Mouse (Mus musculus): Measurements from ENCODE around the gene Gapdhs. TPM values are rescaled to one million over a fixed set of nuclear protein-coding genes. Genes with fewer than 3 reads are reported as not detected.
A peak's percentile ranks its signal among the peaks of the same experiment; 100 is the strongest.

Gapdhs gene
- polyA plus RNA-seq, 1 experiment from 2014 or later = 0.46 TPM

DNA sequence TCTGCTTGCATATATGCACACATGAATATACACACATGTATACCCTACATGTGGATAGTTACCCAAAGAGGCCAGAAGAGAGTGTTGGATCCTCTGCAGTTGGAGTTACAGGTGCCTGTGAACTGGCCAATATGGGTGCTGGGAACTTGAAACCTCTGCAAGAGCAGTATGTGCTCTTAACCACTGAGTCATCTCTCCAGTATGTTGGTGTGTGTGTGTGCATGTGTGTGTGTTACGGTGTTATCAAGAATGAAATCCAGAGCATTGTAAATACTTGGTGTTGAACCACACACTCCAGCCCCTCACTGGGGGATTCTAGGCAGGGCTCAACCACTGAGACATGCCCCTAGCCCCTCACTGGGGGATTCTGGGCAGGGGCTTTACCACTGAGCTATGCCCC is 36.0 kb downstream of the Gapdhs start:
- no peaks in the 10 kb centered on the region for H3K27me3 ChIP-seq
- H3K4me2 ChIP-seq = no peak overlapping the region
- no peak overlapping the region for H3K4me3 ChIP-seq
- H3K9ac ChIP-seq = no peak overlapping the region
- no peaks in the 10 kb centered on the region for H3K4me1 ChIP-seq
- no peak for ATAC-seq (ENCODE audit: borderline replicate concordance, extremely low read depth, low FRiP score, low TSS enrichment)
- no peaks in the 10 kb centered on the region for H3K36me3 ChIP-seq
- no peak overlapping the region for H3K27ac ChIP-seq
- WGBS = 63% methylated on average over 1 of the region's 1 CpGs
- no peaks in the 10 kb centered on the region for H3K9me3 ChIP-seq

- H3K27me3 ChIP-seq = no peaks in the 10 kb centered on the region
- H3K9me3 ChIP-seq = no peaks in the 10 kb centered on the region
- no peak for ATAC-seq (ENCODE audit: borderline replicate concordance, extremely low read depth, low FRiP score, low TSS enrichment)
- WGBS = 38% methylated on average over 8 of the region's 8 CpGs
- no peak overlapping the region for H3K27ac ChIP-seq
- H3K4me3 ChIP-seq = no peak overlapping the region
- H3K4me2 ChIP-seq = no peak overlapping the region
- H3K4me1 ChIP-seq = no peaks in the 10 kb centered on the region
- H3K9ac ChIP-seq = no peak overlapping the region
- H3K36me3 ChIP-seq = no peaks in the 10 kb centered on the region
Measured at GRCm38 (mm10) chr7:30706214-30706882, 37.1 kb downstream of the Gapdhs start.

- Histone ChIP-seq H3K27me3 (no peaks in the 10 kb centered on the region), H3K9ac (no peak within 1 kb of the TSS), H3K36me3 (no peaks in the 10 kb centered on the region), H3K4me1 (peaks cover 10% of the 10 kb centered on the region), H3K4me3 (no peak within 1 kb of the TSS), H3K4me2 (no peak within 1 kb of the TSS), H3K27ac (no peak within 1 kb of the TSS), H3K9me3 (no peaks in the 10 kb centered on the region)
- WGBS = 29% methylated on average over 9 of the region's 9 CpGs
- no peak for ATAC-seq (ENCODE audit: borderline replicate concordance, extremely low read depth, low FRiP score, low TSS enrichment)
Measured at GRCm38 (mm10) chr7:30698589-30698988, 44.9 kb downstream of the Gapdhs start, which contains the start of gene 2200002J24Rik. 2200002J24Rik (plus strand) TSS chr7:30698926.

DNA sequence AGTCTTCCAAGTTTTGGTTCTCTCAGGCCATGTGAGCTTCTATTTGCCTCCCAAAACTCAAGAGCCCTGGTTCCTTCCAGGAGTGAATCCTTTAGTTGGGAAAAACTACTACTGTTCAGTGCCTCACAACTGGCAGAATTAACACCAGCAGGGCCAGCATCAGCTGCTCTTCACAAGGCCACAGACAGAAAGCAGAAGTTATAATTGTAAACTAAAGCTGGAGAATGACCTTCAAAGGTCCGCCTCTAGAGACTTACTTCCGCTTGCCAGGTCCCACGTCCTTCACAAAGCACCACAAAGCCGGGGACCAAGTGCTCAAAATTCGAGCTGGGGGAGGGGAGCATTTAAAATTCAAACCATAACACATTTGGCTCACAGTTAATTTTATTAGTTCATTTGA is 45.4 kb downstream of the Gapdhs start:
- no peaks in the 10 kb centered on the region for H3K9me3 ChIP-seq
- peaks cover 10% of the 10 kb centered on the region for H3K4me1 ChIP-seq
- ATAC-seq (ENCODE audit: borderline replicate concordance, extremely low read depth, low FRiP score, low TSS enrichment) = no peak
- H3K36me3 ChIP-seq = no peaks in the 10 kb centered on the region
- no peak overlapping the region for H3K4me2 ChIP-seq
- no peak overlapping the region for H3K9ac ChIP-seq
- H3K27ac ChIP-seq = no peak overlapping the region
- H3K27me3 ChIP-seq = no peaks in the 10 kb centered on the region
- 53% methylated on average over 5 of the region's 5 CpGs for WGBS
- no peak overlapping the region for H3K4me3 ChIP-seq

DNA sequence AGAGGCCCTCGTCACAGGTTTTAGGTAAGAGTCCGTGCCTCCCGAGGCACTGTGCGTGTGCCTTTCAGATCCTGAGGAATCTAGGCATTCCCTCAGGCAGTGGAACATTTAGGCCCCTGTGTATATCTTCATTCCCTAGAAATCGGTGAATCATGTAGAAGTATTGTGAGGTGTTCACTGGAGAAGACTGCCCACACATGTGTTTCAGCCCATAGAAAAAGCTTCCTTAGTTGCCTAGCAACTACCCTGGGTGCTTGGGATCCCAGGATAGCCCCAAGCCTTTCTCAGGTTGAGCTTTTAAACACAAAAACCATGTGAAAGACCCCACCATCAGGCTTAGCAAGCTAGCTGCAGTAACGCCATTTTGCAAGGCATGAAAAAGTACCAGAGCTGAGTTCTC is 55.2 kb downstream of the Gapdhs start:
- Histone ChIP-seq H3K4me2 (no peak overlapping the region), H3K27ac (peak overlapping the region; percentile 8; the same call in 1 of the 2 replicates), H3K36me3 (no peaks in the 10 kb centered on the region), H3K4me1 (no peaks in the 10 kb centered on the region), H3K9me3 (no peaks in the 10 kb centered on the region), H3K4me3 (no peak overlapping the region), H3K9ac (no peak overlapping the region), H3K27me3 (peaks cover 6% of the 10 kb centered on the region)
- no peak for ATAC-seq (ENCODE audit: borderline replicate concordance, extremely low read depth, low FRiP score, low TSS enrichment)
- WGBS = 63% methylated on average over 6 of the region's 6 CpGs

- no peaks in the 10 kb centered on the region for H3K36me3 ChIP-seq
- H3K9me3 ChIP-seq = no peaks in the 10 kb centered on the region
- ATAC-seq (ENCODE audit: borderline replicate concordance, extremely low read depth, low FRiP score, low TSS enrichment) = no peak
- H3K4me1 ChIP-seq = no peaks in the 10 kb centered on the region
- 63% methylated on average over 2 of the region's 2 CpGs for WGBS
- H3K9ac ChIP-seq = no peak overlapping the region
- no peak overlapping the region for H3K27ac ChIP-seq
- H3K4me2 ChIP-seq = no peak overlapping the region
- H3K27me3 ChIP-seq = peaks cover 6% of the 10 kb centered on the region
- no peak overlapping the region for H3K4me3 ChIP-seq
Measured at GRCm38 (mm10) chr7:30683425-30683824, 60.1 kb downstream of the Gapdhs start.

- Histone ChIP-seq H3K9me3 (no peaks in the 10 kb centered on the region), H3K4me2 (no peak overlapping the region), H3K36me3 (no peaks in the 10 kb centered on the region), H3K27ac (no peak overlapping the region), H3K4me3 (no peak overlapping the region), H3K9ac (no peak overlapping the region), H3K4me1 (no peaks in the 10 kb centered on the region), H3K27me3 (no peaks in the 10 kb centered on the region)
- ATAC-seq (ENCODE audit: borderline replicate concordance, extremely low read depth, low FRiP score, low TSS enrichment) = no peak
- WGBS = 38% methylated on average over 5 of the region's 5 CpGs
Measured at GRCm38 (mm10) chr7:30681897-30682296, 61.6 kb downstream of the Gapdhs start.

Other genes starting within 250 kb of the Gapdhs start
- gene Arhgap33, start 208.6 kb downstream of the Gapdhs start, polyA plus RNA-seq (2015; fragmentation: Nextera tagmentation; extraction: Ambion mirVana) = 7.7 and 9.3 TPM in 2 replicates
- 32.1 and 33.6 TPM in 2 replicates for gene Hspb6, start 191.5 kb downstream of the Gapdhs start, polyA plus RNA-seq (2015; fragmentation: Nextera tagmentation; extraction: Ambion mirVana)
- 13.2 and 18.3 TPM in 2 replicates for gene Proser3, start 191.4 kb downstream of the Gapdhs start, polyA plus RNA-seq (2015; fragmentation: Nextera tagmentation; extraction: Ambion mirVana)
- 36.0 and 38.8 TPM in 2 replicates for gene Lin37, start 183.8 kb downstream of the Gapdhs start, polyA plus RNA-seq (2015; fragmentation: Nextera tagmentation; extraction: Ambion mirVana)
- 99.0 TPM in 2 replicates for gene U2af1l4, start 180.4 kb downstream of the Gapdhs start, polyA plus RNA-seq (2015; fragmentation: Nextera tagmentation; extraction: Ambion mirVana)
- 13.0 and 15.1 TPM in 2 replicates for gene Gm49396, start 180.3 kb downstream of the Gapdhs start, polyA plus RNA-seq (2015; fragmentation: Nextera tagmentation; extraction: Ambion mirVana)
- gene Psenen, start 180.1 kb downstream of the Gapdhs start, polyA plus RNA-seq (2015; fragmentation: Nextera tagmentation; extraction: Ambion mirVana) = 119 and 124 TPM in 2 replicates
- gene Igflr1, start 178.3 kb downstream of the Gapdhs start, polyA plus RNA-seq (2015; fragmentation: Nextera tagmentation; extraction: Ambion mirVana) = 4.6 and 5.0 TPM in 2 replicates
- 8.4 and 10.0 TPM in 2 replicates for gene Kmt2b, start 155.0 kb downstream of the Gapdhs start, polyA plus RNA-seq (2015; fragmentation: Nextera tagmentation; extraction: Ambion mirVana)
- 2.3 and 3.7 TPM in 2 replicates for gene Zbtb32, start 144.8 kb downstream of the Gapdhs start, polyA plus RNA-seq (2015; fragmentation: Nextera tagmentation; extraction: Ambion mirVana)
- 0.88 and 1.4 TPM in 2 replicates for gene Upk1a, start 130.8 kb downstream of the Gapdhs start, polyA plus RNA-seq (2015; fragmentation: Nextera tagmentation; extraction: Ambion mirVana)
- 867 and 890 TPM in 2 replicates for gene Cox6b1, start 117.5 kb downstream of the Gapdhs start, polyA plus RNA-seq (2015; fragmentation: Nextera tagmentation; extraction: Ambion mirVana)
- not detected in 2 replicates for gene Etv2, start 107.8 kb downstream of the Gapdhs start, polyA plus RNA-seq (2015; fragmentation: Nextera tagmentation; extraction: Ambion mirVana)
- 126 and 130 TPM in 2 replicates for gene Rbm42, start 93.4 kb downstream of the Gapdhs start, polyA plus RNA-seq (2015; fragmentation: Nextera tagmentation; extraction: Ambion mirVana)
- gene Haus5, start 78.7 kb downstream of the Gapdhs start, polyA plus RNA-seq (2015; fragmentation: Nextera tagmentation; extraction: Ambion mirVana) = 61.9 and 62.6 TPM in 2 replicates
- not detected in 2 replicates for gene Pmis2, start 72.1 kb downstream of the Gapdhs start, polyA plus RNA-seq (2015; fragmentation: Nextera tagmentation; extraction: Ambion mirVana)
- 0.96 TPM in 1 of 2 replicates, not detected in the other for gene 2200002J24Rik, start 44.8 kb downstream of the Gapdhs start, polyA plus RNA-seq (2015; fragmentation: Nextera tagmentation; extraction: Ambion mirVana)
- gene Atp4a, start 31.5 kb downstream of the Gapdhs start, polyA plus RNA-seq (2015; fragmentation: Nextera tagmentation; extraction: Ambion mirVana) = 0.40 and 0.41 TPM in 2 replicates
- gene Tmem147, start 14.1 kb downstream of the Gapdhs start, polyA plus RNA-seq (2015; fragmentation: Nextera tagmentation; extraction: Ambion mirVana) = 153 and 159 TPM in 2 replicates
- gene Sbsn, start 7.8 kb upstream of the Gapdhs start, polyA plus RNA-seq (2015; fragmentation: Nextera tagmentation; extraction: Ambion mirVana) = 1.4 and 1.8 TPM in 2 replicates
- gene Dmkn, start 20.1 kb upstream of the Gapdhs start, polyA plus RNA-seq (2015; fragmentation: Nextera tagmentation; extraction: Ambion mirVana) = 5.4 and 5.9 TPM in 2 replicates
- 2.4 and 5.1 TPM in 2 replicates for gene Krtdap, start 44.2 kb upstream of the Gapdhs start, polyA plus RNA-seq (2015; fragmentation: Nextera tagmentation; extraction: Ambion mirVana)
- 0.38 and 0.46 TPM in 2 replicates for gene Ffar2, start 80.1 kb upstream of the Gapdhs start, polyA plus RNA-seq (2015; fragmentation: Nextera tagmentation; extraction: Ambion mirVana)
- gene Ffar3, start 112.5 kb upstream of the Gapdhs start, polyA plus RNA-seq (2015; fragmentation: Nextera tagmentation; extraction: Ambion mirVana) = not detected in 2 replicates
- gene Ffar1, start 117.9 kb upstream of the Gapdhs start, polyA plus RNA-seq (2015; fragmentation: Nextera tagmentation; extraction: Ambion mirVana) = not detected in 2 replicates
- gene Cd22, start 136.7 kb upstream of the Gapdhs start, polyA plus RNA-seq (2015; fragmentation: Nextera tagmentation; extraction: Ambion mirVana) = 0.05 TPM in 1 of 2 replicates, not detected in the other
- gene Mag, start 171.2 kb upstream of the Gapdhs start, polyA plus RNA-seq (2015; fragmentation: Nextera tagmentation; extraction: Ambion mirVana) = 0.32 and 0.34 TPM in 2 replicates
- gene Hamp2, start 181.0 kb upstream of the Gapdhs start, polyA plus RNA-seq (2015; fragmentation: Nextera tagmentation; extraction: Ambion mirVana) = not detected in 2 replicates
- 0.78 TPM in 1 of 2 replicates, not detected in the other for gene Hamp, start 200.4 kb upstream of the Gapdhs start, polyA plus RNA-seq (2015; fragmentation: Nextera tagmentation; extraction: Ambion mirVana)
- 25.6 and 27.5 TPM in 2 replicates for gene Usf2, start 213.1 kb upstream of the Gapdhs start, polyA plus RNA-seq (2015; fragmentation: Nextera tagmentation; extraction: Ambion mirVana)
- gene Lsr, start 229.8 kb upstream of the Gapdhs start, polyA plus RNA-seq (2015; fragmentation: Nextera tagmentation; extraction: Ambion mirVana) = 80.6 and 89.1 TPM in 2 replicates
- gene Fam187b, start 230.1 kb upstream of the Gapdhs start, polyA plus RNA-seq (2015; fragmentation: Nextera tagmentation; extraction: Ambion mirVana) = 6.3 TPM in 2 replicates

Data from lung, embryonic 15.5 days (tissue).